Mouse (Mus musculus) lung, adult 2 months (tissue): ENCODE results near the gene Ring1. TPM values are rescaled to one million over a fixed set of nuclear protein-coding genes. Genes with fewer than 3 reads are reported as not detected.

Experiments used
- DNase-seq: peaks from one replicate; pipeline ENCODE4 v3.0.0; 2022
- H3K4me1 ChIP-seq: fragments of 200-500 bp; 2 replicates; pipeline ENCODE4 v1.6.1; 2011; ENCODE audit warnings: low read length; ENCODE audit not compliant: control insufficient read depth, insufficient read depth
- H3K4me3 ChIP-seq: fragments of 200-500 bp; replicated peaks from 2 replicates; pipeline ENCODE3; 2011; ENCODE audit warnings: low read depth, mild to moderate bottlenecking, control low read depth, low read length; ENCODE audit errors: extremely low read depth
- CTCF ChIP-seq: fragments of 200-500 bp; IDR thresholded peaks from 2 replicates; pipeline ENCODE4 v1.5.1; 2011; ENCODE audit warnings: mild to moderate bottlenecking, low read length, control low read depth; ENCODE audit not compliant: insufficient read depth
- POLR2A ChIP-seq: fragments of 200-500 bp; IDR thresholded peaks from 2 replicates; pipeline ENCODE4 v1.6.1; 2011; ENCODE audit warnings: low read depth, mild to moderate bottlenecking, control low read depth, low read length, borderline replicate concordance; ENCODE audit errors: extremely low read depth
- WGBS: fragments of 180-500 bp; shearing (Covaris S2); methylation state at CpG from one replicate; pipeline ENCODE4 v1.1.7; 2018; 5-methylcytosine and 5-hydroxymethylcytosine counted together
- polyA plus RNA-seq: library from polyadenylated mRNA; depleted of rRNA; stranded (reverse); fragments of >200 nt; gene quantifications from 2 replicates; pipeline ENCODE4 v1.2.3, GENCODE M21; 2012; rRNA removed

The Ring1 gene
- polyA plus RNA-seq: 40.7 and 53.6 TPM in 2 replicates

GRCm38 (mm10) chr17:34024317-34024821, at the start of gene Ring1:
Gene Ring1, minus strand, starts transcription at chr17:34024680.
- TF ChIP-seq POLR2A (peak; percentile 95), CTCF (no peak)
- Histone ChIP-seq H3K4me3 (peak within 1 kb of the TSS; percentile 83), H3K4me1 (peaks cover 16% of the 10 kb centered on the region)
- under 1% methylated on average over 58 of the region's 58 CpGs for WGBS
- DNase-seq: peak; percentile 91

- WGBS: 60% methylated on average over 5 of the region's 5 CpGs
- TF ChIP-seq CTCF: no peak
- TF ChIP-seq POLR2A: no peak
- no peaks in the 10 kb centered on the region for H3K4me1 ChIP-seq
- DNase-seq: no peak
- no peak overlapping the region for H3K4me3 ChIP-seq
Measured at GRCm38 (mm10) chr17:34072091-34072490, 47.6 kb upstream of the Ring1 start.

GRCm38 (mm10) chr17:34068864-34069263, 44.4 kb upstream of the Ring1 start:
- TF ChIP-seq CTCF: no peak
- DNase-seq: no peak
- Histone ChIP-seq H3K4me3 (no peak overlapping the region), H3K4me1 (no peaks in the 10 kb centered on the region)
- 37% methylated on average over 3 of the region's 3 CpGs for WGBS

GRCm38 (mm10) chr17:34057224-34057623, 32.7 kb upstream of the Ring1 start:
- TF ChIP-seq POLR2A (no peak), CTCF (no peak)
- no peaks in the 10 kb centered on the region for H3K4me1 ChIP-seq
- no peak for DNase-seq
- 49% methylated on average over 7 of the region's 7 CpGs for WGBS
- no peak overlapping the region for H3K4me3 ChIP-seq

GRCm38 (mm10) chr17:34047404-34048050, 23.0 kb upstream of the Ring1 start:
- Histone ChIP-seq H3K4me1 (no peaks in the 10 kb centered on the region), H3K4me3 (no peak overlapping the region)
- TF ChIP-seq CTCF: no peak
- no peak for TF ChIP-seq POLR2A
- 86% methylated on average over 5 of the region's 5 CpGs for WGBS
- DNase-seq: no peak

GRCm38 (mm10) chr17:34045941-34046340, 21.5 kb upstream of the Ring1 start:
- Histone ChIP-seq H3K4me1 (no peaks in the 10 kb centered on the region), H3K4me3 (no peak overlapping the region)
- DNase-seq: no peak
- no peak for TF ChIP-seq CTCF
- no peak for TF ChIP-seq POLR2A
- 80% methylated on average over 14 of the region's 14 CpGs for WGBS

- no peak for TF ChIP-seq POLR2A
- no peak for TF ChIP-seq CTCF
- WGBS: 19% methylated on average over 17 of the region's 17 CpGs
- peaks cover 3% of the 10 kb centered on the region; the same call in 1 of the 2 replicates for H3K4me1 ChIP-seq
- H3K4me3 ChIP-seq: no peak overlapping the region
- no peak for DNase-seq
Measured at GRCm38 (mm10) chr17:34039562-34040450, 15.3 kb upstream of the Ring1 start.

- 9% methylated on average over 28 of the region's 28 CpGs for WGBS
- no peak within 1 kb of the TSS for H3K4me3 ChIP-seq
- no peak for TF ChIP-seq POLR2A
Measured at GRCm38 (mm10) chr17:34038878-34039561, 14.5 kb upstream of the Ring1 start, which contains the start of gene Col11a2. Gene Col11a2, plus strand, starts transcription at chr17:34039437.

GRCm38 (mm10) chr17:34038440-34038839, 14.0 kb upstream of the Ring1 start:
- TF ChIP-seq POLR2A: no peak
- no peak for TF ChIP-seq CTCF
- Histone ChIP-seq H3K4me1 (peaks cover 3% of the 10 kb centered on the region; the same call in 1 of the 2 replicates), H3K4me3 (no peak overlapping the region)
- DNase-seq: no peak
- 22% methylated on average over 20 of the region's 21 CpGs for WGBS

More at GRCm38 (mm10) chr17:34038878-34039561, 14.5 kb upstream of the Ring1 start, which contains the start of gene Col11a2:
- H3K4me1 ChIP-seq: peaks cover 3% of the 10 kb centered on the region; the same call in 1 of the 2 replicates
- DNase-seq: no peak
